14 mouse cellular contexts compared by ENCODE assay signal in genomic region chrX:143062641-143063355, GRCm38 (mm10). TPM values are rescaled to one million over a fixed set of nuclear protein-coding genes. Genes with fewer than 3 reads are reported as not detected.
DNase-seq lines count a peak whose midpoint lies in the region; ATAC-seq and TF ChIP-seq lines count a peak whose summit lies in the region.
"Had no signal": no experiment of that assay in that cellular context is flagged by ENCODE, and none has a peak within 500 bp of the region (broad histone marks: within the 10 kb centered on the region; RNA-seq: fewer than 3 reads in every experiment).

No protein-coding gene starts in this region.

- H3K4me2 ChIP-seq in heart, embryonic 11.5 days, result no peak overlapping the region
- 0 out of 2 replicates have a peak overlapping the region, but pooled peaks have one; percentile 11 for H3K4me2 ChIP-seq in embryonic facial prominence, embryonic 13.5 days
- no peak overlapping the region for H3K4me2 ChIP-seq in limb, embryonic 14.5 days (replicated peaks; ENCODE audit: low read depth, low read length, severe bottlenecking)
- H3K4me2 ChIP-seq: midbrain, embryonic 15.5 days; neural tube, embryonic 12.5 days had no signal

- no peak for ATAC-seq in heart, embryonic 11.5 days (replicated peaks; ENCODE audit: insufficient number of reproducible peaks, low FRiP score, low TSS enrichment)
- ATAC-seq in embryonic facial prominence, embryonic 13.5 days (ENCODE audit: insufficient number of reproducible peaks, insufficient read depth, low FRiP score, low TSS enrichment, low read depth), result no peak
- ATAC-seq in limb, embryonic 14.5 days (ENCODE audit: low FRiP score, low read depth), result peak; percentile 39; the same call in 1 of the 2 replicates
- ATAC-seq in megakaryocyte-erythroid progenitor cell, adult 5-6 weeks (replicated peaks; ENCODE audit: low FRiP score, low TSS enrichment, poor library complexity, severe bottlenecking), result no peak
- ATAC-seq in cerebellum, adult (ENCODE audit: insufficient number of reproducible peaks, low FRiP score, low TSS enrichment), result no peak
- ATAC-seq: hindbrain, postnatal 0 days; midbrain, embryonic 15.5 days had no signal

- peaks cover 4% of the 10 kb centered on the region; the same call in 1 of the 2 replicates for H3K27me3 ChIP-seq in heart, embryonic 11.5 days (ENCODE audit: control insufficient read depth, insufficient read depth, low read length)
- peaks cover 36% of the 10 kb centered on the region for H3K27me3 ChIP-seq in embryonic facial prominence, embryonic 13.5 days
- peaks cover 4% of the 10 kb centered on the region; the same call in 1 of the 2 replicates for H3K27me3 ChIP-seq in limb, embryonic 14.5 days (ENCODE audit: control insufficient read depth, insufficient read depth, low read length)
- H3K27me3 ChIP-seq: neural tube, embryonic 12.5 days had no signal

- H3K4me1 ChIP-seq in heart, embryonic 11.5 days (ENCODE audit: control insufficient read depth, insufficient read depth, low read length), result no peaks in the 10 kb centered on the region
- H3K4me1 ChIP-seq in embryonic facial prominence, embryonic 13.5 days, result peaks cover 36% of the 10 kb centered on the region
- H3K4me1 ChIP-seq in limb, embryonic 14.5 days (ENCODE audit: control insufficient read depth, insufficient read depth, low read length), result peaks cover 5% of the 10 kb centered on the region; the same call in 1 of the 2 replicates
- H3K4me1 ChIP-seq: midbrain, embryonic 15.5 days; neural tube, embryonic 12.5 days had no signal

- no peak overlapping the region for H3K9ac ChIP-seq in heart, embryonic 11.5 days (ENCODE audit: low read depth, low read length)
- no peak overlapping the region for H3K9ac ChIP-seq in embryonic facial prominence, embryonic 13.5 days
- no peak overlapping the region for H3K9ac ChIP-seq in limb, embryonic 14.5 days (ENCODE audit: low read depth, low read length, severe bottlenecking)
- H3K9ac ChIP-seq: midbrain, embryonic 15.5 days; neural tube, embryonic 12.5 days had no signal

- no peak overlapping the region for H3K27ac ChIP-seq in heart, embryonic 11.5 days (ENCODE audit: low read depth, low read length)
- H3K27ac ChIP-seq in embryonic facial prominence, embryonic 13.5 days, result peak overlapping the region; percentile 71
- no peak overlapping the region for H3K27ac ChIP-seq in limb, embryonic 14.5 days (replicated peaks; ENCODE audit: low read depth, low read length)
- H3K27ac ChIP-seq: hindbrain, postnatal 0 days; midbrain, embryonic 15.5 days; neural tube, embryonic 12.5 days had no signal

- WGBS in heart, embryonic 11.5 days (ENCODE audit: insufficient replicate concordance), result 69% methylated on average over 11 of the region's 11 CpGs
- 50% methylated on average over 11 of the region's 11 CpGs for WGBS in embryonic facial prominence, embryonic 13.5 days
- 35% methylated on average over 11 of the region's 11 CpGs for WGBS in limb, embryonic 14.5 days

- TF ChIP-seq POLR2A in limb, embryonic 14.5 days (IDR thresholded peaks at IDR 0.05; ENCODE audit: borderline replicate concordance, extremely low read depth, insufficient read depth, insufficient read length), result no peak

- H3K9me3 ChIP-seq in heart, embryonic 11.5 days (replicated peaks; ENCODE audit: control insufficient read depth, low read length), result no peaks in the 10 kb centered on the region
- H3K9me3 ChIP-seq in embryonic facial prominence, embryonic 13.5 days, result no peaks in the 10 kb centered on the region
- H3K9me3 ChIP-seq in limb, embryonic 14.5 days (ENCODE audit: control insufficient read depth, low read length), result no peaks in the 10 kb centered on the region
- H3K9me3 ChIP-seq: midbrain, embryonic 15.5 days; neural tube, embryonic 12.5 days had no signal

- no peak overlapping the region for H3K4me3 ChIP-seq in heart, embryonic 11.5 days (ENCODE audit: low read depth, low read length)
- no peak overlapping the region for H3K4me3 ChIP-seq in embryonic facial prominence, embryonic 13.5 days
- H3K4me3 ChIP-seq in limb, embryonic 14.5 days (replicated peaks; ENCODE audit: low read length), result no peak overlapping the region
- H3K4me3 ChIP-seq: midbrain, embryonic 15.5 days; neural tube, embryonic 12.5 days had no signal

- DNase-seq in heart, postnatal 4 days, result peak; percentile 35
- peak; percentile 56 for DNase-seq in NIH3T3 (ENCODE audit: low read depth)
- peak; percentile 59 for DNase-seq in limb, embryonic 14.5 days (ENCODE audit: low spot score)
- DNase-seq in layer of hippocampus, postnatal 10 days (ENCODE audit: low spot score in 2 of 2), result no peak
- DNase-seq: adrenal gland, postnatal 10 days; cerebellum, postnatal 25 days; liver had no signal

- no peaks in the 10 kb centered on the region for H3K36me3 ChIP-seq in heart, embryonic 11.5 days (ENCODE audit: control insufficient read depth, insufficient read depth, low read length)
- no peaks in the 10 kb centered on the region for H3K36me3 ChIP-seq in embryonic facial prominence, embryonic 13.5 days
- no peaks in the 10 kb centered on the region for H3K36me3 ChIP-seq in limb, embryonic 14.5 days (ENCODE audit: control insufficient read depth, insufficient read depth, low read length)
- H3K36me3 ChIP-seq: midbrain, embryonic 15.5 days; neural tube, embryonic 12.5 days had no signal

RNA-seq across cellular contexts. Expression of gene Rtl9, which starts 36.6 kb away (rescaled TPM):
- total RNA-seq in heart, postnatal 4 days (2021), result 1 to 10 TPM in 1 of 2 experiments, under 1 TPM in 1; 0.88 to 1.3 TPM
- polyA plus RNA-seq in heart, embryonic 11.5 days (2014; fragmentation: Nextera tagmentation; extraction: Ambion mirVana), result 0.06 and 0.10 TPM in 2 replicates
- 0.84 and 1.0 TPM in 2 replicates for polyA plus RNA-seq in embryonic facial prominence, embryonic 13.5 days (2015; fragmentation: Nextera tagmentation; extraction: Ambion mirVana)
- polyA plus RNA-seq in limb, embryonic 14.5 days (2012; rRNA removed), result 2.5 and 3.5 TPM in 2 replicates
- polyA plus RNA-seq in limb, embryonic 14.5 days (2014; fragmentation: Nextera tagmentation; extraction: Ambion mirVana), result 0.93 and 1.6 TPM in 2 replicates
- not detected in 2 replicates for total RNA-seq in megakaryocyte-erythroid progenitor cell, adult 5-6 weeks (2014; fragmentation: Nextera tagmentation)
- not detected in 2 replicates for total RNA-seq in megakaryocyte-erythroid progenitor cell, adult 5-6 weeks (2017)
- total RNA-seq in layer of hippocampus, postnatal 10 days (2021), result 1 to 10 TPM; 2.9 TPM

Comparison
In these comparisons a context has a peak if more than half of its experiments do, and no peak if none do; other contexts are left out.
1. DNase-seq: peak in heart, postnatal 4 days (single experiment), NIH3T3 (single experiment) and limb, embryonic 14.5 days (single experiment); none in layer of hippocampus, postnatal 10 days (0 of 2).